Mouse (Mus musculus): ENCODE measurements at regions not wholly inside any gene's neighbourhood (a gene's known extent, or its start where the extent isn't known, plus 50 kb on each side); places are given as distances from the start of the nearest gene placed in this dataset.

- DNase-seq (ENCODE audit: low spot score), result no peak
These were observed 61.0 kb upstream of the Ptpn3 start for GRCm38 (mm10) chr4:57362652-57363051.

DNA sequence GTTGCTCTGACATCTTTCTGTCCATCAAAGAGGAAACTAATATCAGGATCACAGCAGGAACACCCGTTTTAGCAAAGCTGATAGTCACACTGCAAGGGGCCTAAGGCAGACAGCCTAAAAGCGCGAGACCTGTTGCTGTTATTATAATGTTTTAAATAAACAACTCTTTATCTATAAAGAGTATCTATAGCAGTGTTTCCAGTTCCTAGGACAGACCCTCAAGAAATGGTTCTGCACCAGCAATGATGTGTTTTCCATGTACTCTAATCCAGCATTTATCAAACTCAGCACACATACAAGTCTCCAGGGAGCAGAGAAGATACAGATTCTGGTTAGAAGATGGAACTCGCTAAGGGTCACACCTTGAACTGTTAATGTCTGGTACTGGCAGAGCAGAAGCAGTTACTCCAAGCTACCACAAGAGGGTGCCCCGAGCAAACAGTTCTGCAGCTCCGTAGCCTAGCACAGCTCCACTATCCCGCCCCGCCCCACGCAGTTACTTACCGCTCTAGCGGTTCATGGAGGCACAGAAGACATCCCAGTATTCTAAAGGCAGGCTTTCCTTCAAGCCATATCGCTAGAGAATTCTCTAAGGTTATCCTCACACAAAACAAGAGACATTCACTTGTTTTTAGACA lies 64.2 kb upstream of the Palm2 start:
- DNase-seq (ENCODE audit: low spot score), result peak; percentile 17

DNA sequence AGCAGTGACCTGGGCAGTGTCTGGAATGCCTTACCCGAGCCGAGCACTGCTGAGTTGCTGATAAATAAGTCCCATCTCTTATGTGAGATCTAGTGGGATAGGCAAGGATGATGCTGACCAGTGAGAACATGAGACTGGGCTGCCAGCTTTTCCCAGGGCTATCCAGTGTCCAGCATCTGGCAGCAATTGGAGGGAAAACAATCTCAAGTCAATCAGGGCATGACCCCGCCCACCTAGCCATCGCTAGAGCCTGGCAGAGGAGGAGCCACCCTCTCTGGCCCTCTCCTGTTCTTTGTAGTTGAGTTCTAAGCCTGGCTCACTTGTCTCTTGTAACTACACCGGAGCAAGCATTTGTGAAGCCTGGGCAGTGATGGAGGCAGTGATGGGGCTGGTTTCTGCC lies 56.2 kb upstream of the Palm2 start:
- no peak for DNase-seq (ENCODE audit: low spot score)

DNA sequence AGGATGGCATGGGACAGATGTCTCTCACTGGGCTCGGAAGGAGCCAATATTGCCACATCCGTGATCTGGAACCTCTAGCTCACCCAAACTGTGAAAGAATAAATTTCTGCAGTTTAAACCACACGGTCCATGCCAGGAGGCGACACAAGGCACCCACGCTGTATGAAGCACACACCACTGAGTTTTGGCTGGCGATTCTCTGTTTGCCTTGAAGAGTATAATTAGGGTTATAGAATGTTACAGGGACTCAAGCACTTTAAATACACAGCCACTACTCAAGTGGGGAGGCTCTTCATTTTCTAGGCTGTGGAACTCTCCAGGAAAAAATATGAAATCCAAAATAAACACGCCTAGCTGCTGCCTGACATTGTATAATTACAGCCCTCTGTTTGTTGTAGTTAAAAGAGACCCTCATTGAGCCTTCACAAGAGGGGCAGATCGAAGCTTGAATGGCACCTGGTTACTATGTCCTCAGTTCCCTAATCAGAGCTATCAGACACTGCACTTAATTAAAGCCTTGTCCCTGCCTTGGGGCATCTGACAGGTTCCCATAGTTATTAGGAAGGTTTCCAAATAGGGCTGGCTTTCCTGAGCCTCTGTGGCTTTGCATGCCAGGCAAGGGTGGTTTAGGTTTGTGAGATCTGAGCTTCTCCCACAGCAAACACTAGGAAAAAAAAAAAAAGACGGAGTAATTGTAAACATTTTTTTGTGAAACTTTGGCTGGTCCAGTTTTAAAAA lies 53.8 kb upstream of the Palm2 start:
- no peak for DNase-seq (ENCODE audit: low spot score)

GRCm38 (mm10) chr4:57381306-57381705 lies 52.7 kb upstream of the Palm2 start:
- no peak for DNase-seq (ENCODE audit: low spot score)
